Mouse (Mus musculus) cerebellum, adult 2 months (tissue): ENCODE data around the gene Plch1. TPM values are rescaled to one million over a fixed set of nuclear protein-coding genes. Genes with fewer than 3 reads are reported as not detected.

Experiments used
- DNase-seq, 2 experiments: peaks; one replicate each; pipeline ENCODE4 v3.0.0; 2021
- H3K27ac ChIP-seq: fragments of 200-500 bp; 2 replicates; pipeline ENCODE4 v1.5.1; 2012; ENCODE audit warnings: low read length, control low read depth, inconsistent platforms; ENCODE audit not compliant: insufficient read depth
- H3K27me3 ChIP-seq: fragments of 200-500 bp; 2 replicates; pipeline ENCODE4 v1.6.1; 2012; ENCODE audit warnings: inconsistent platforms, mild to moderate bottlenecking, low read length, moderate library complexity; ENCODE audit not compliant: control insufficient read depth, insufficient read depth
- H3K4me1 ChIP-seq: fragments of 200-500 bp; 2 replicates; pipeline ENCODE4 v1.6.1; 2011; ENCODE audit warnings: low read length; ENCODE audit not compliant: control insufficient read depth, insufficient read depth
- H3K4me3 ChIP-seq: fragments of 200-500 bp; replicated peaks from 2 replicates; pipeline ENCODE3; 2011; ENCODE audit warnings: mild to moderate bottlenecking, low read depth, low read length, control low read depth; ENCODE audit not compliant: insufficient read depth
- CTCF ChIP-seq: fragments of 200-500 bp; IDR thresholded peaks from 2 replicates; pipeline ENCODE4 v1.5.1; 2011; ENCODE audit warnings: low read depth, mild to moderate bottlenecking, control low read depth, low read length, moderate library complexity, borderline replicate concordance; ENCODE audit not compliant: insufficient read depth
- POLR2A ChIP-seq: fragments of 200-500 bp; IDR thresholded peaks from 2 replicates; pipeline ENCODE4 v1.6.1; 2011; ENCODE audit warnings: low read length, control low read depth, borderline replicate concordance; ENCODE audit not compliant: insufficient read depth
- WGBS: fragments of 180-500 bp; shearing (Covaris S2); methylation state at CpG from one replicate; pipeline ENCODE4 v1.1.7; 2018; 5-methylcytosine and 5-hydroxymethylcytosine counted together
- polyA plus RNA-seq: library from polyadenylated mRNA; depleted of rRNA; stranded (reverse); fragments of >200 nt; gene quantifications from 2 replicates; pipeline ENCODE4 v1.2.3, GENCODE M21; 2012; rRNA removed

Plch1 gene
- 13.1 and 14.3 TPM in 2 replicates for polyA plus RNA-seq

GRCm38 (mm10) chr3:63899309-63899695 is at the start of gene Plch1:
Gene Plch1, minus strand, starts transcription at chr3:63899472.
- TF ChIP-seq CTCF (no peak), POLR2A (no peak)
- peak; percentile 35 to 42 for DNase-seq
- peak within 1 kb of the TSS; percentile 80 for H3K4me3 ChIP-seq
- no peak within 1 kb of the TSS for H3K27ac ChIP-seq
- H3K27me3 ChIP-seq, result no peaks in the 10 kb centered on the region
- no peaks in the 10 kb centered on the region for H3K4me1 ChIP-seq
- under 1% methylated on average over 12 of the region's 12 CpGs for WGBS

GRCm38 (mm10) chr3:63941204-63941850 is 42.1 kb upstream of the Plch1 start:
- Histone ChIP-seq H3K27ac (no peak overlapping the region; the same call in 1 of the 2 replicates), H3K4me1 (no peaks in the 10 kb centered on the region), H3K27me3 (no peaks in the 10 kb centered on the region), H3K4me3 (no peak overlapping the region)
- DNase-seq, result peak; percentile 41 to 79
- 16% methylated on average over 2 of the region's 2 CpGs for WGBS
- TF ChIP-seq POLR2A, result no peak
- TF ChIP-seq CTCF, result no peak

- Histone ChIP-seq H3K4me3 (no peak overlapping the region), H3K27ac (no peak overlapping the region), H3K4me1 (no peaks in the 10 kb centered on the region), H3K27me3 (no peaks in the 10 kb centered on the region)
- no peak for DNase-seq
- WGBS, result 18% methylated on average over 2 of the region's 2 CpGs
- TF ChIP-seq CTCF, result no peak
- no peak for TF ChIP-seq POLR2A
Measured at GRCm38 (mm10) chr3:63938928-63939327, 39.7 kb upstream of the Plch1 start.

GRCm38 (mm10) chr3:63928878-63929859 is 29.9 kb upstream of the Plch1 start, which contains the start of gene E130311K13Rik:
Gene E130311K13Rik, minus strand, starts transcription at chr3:63929472.
- WGBS, result 3% methylated on average over 48 of the region's 48 CpGs
- TF ChIP-seq POLR2A (peak; percentile 34; the same call in 1 of the 2 replicates), CTCF (peak; percentile 75)
- peak; percentile 85 to 90 for DNase-seq

GRCm38 (mm10) chr3:63919634-63920033 is 20.4 kb upstream of the Plch1 start:
- H3K4me3 ChIP-seq, result no peak overlapping the region
- no peaks in the 10 kb centered on the region for H3K27me3 ChIP-seq
- no peak for DNase-seq
- no peaks in the 10 kb centered on the region for H3K4me1 ChIP-seq
- TF ChIP-seq POLR2A (no peak), CTCF (peak; percentile 52; the same call in 1 of the 2 replicates)
- 66% methylated on average over 3 of the region's 3 CpGs for whole genome bisulfite sequencing
- no peak overlapping the region for H3K27ac ChIP-seq

More at GRCm38 (mm10) chr3:63928878-63929859, 29.9 kb upstream of the Plch1 start, which contains the start of gene E130311K13Rik:
- Histone ChIP-seq H3K4me1 (no peaks in the 10 kb centered on the region), H3K27me3 (no peaks in the 10 kb centered on the region), H3K4me3 (peak within 1 kb of the TSS; percentile 58), H3K27ac (peak within 1 kb of the TSS; percentile 71)

- Histone ChIP-seq H3K4me3 (no peak overlapping the region), H3K27ac (no peak overlapping the region), H3K4me1 (peaks cover under 1% of the 10 kb centered on the region; the same call in 1 of the 2 replicates), H3K27me3 (no peaks in the 10 kb centered on the region)
- no peak for DNase-seq
- TF ChIP-seq POLR2A (no peak), CTCF (no peak)
- WGBS, result 88% methylated on average over 4 of the region's 4 CpGs
Measured at GRCm38 (mm10) chr3:63910301-63910700, 11.0 kb upstream of the Plch1 start.

GRCm38 (mm10) chr3:63905241-63905640 is 6.0 kb upstream of the Plch1 start:
- TF ChIP-seq POLR2A (no peak), CTCF (no peak)
- H3K27me3 ChIP-seq, result no peaks in the 10 kb centered on the region
- no peak overlapping the region for H3K27ac ChIP-seq
- DNase-seq, result peak; percentile 16 to 17
- peak overlapping the region; percentile 30 for H3K4me3 ChIP-seq
- under 1% methylated on average over 18 of the region's 18 CpGs for WGBS
- H3K4me1 ChIP-seq, result peaks cover 2% of the 10 kb centered on the region; the same call in 1 of the 2 replicates

GRCm38 (mm10) chr3:63904157-63904556 is 4.9 kb upstream of the Plch1 start:
- peaks cover 2% of the 10 kb centered on the region; the same call in 1 of the 2 replicates for H3K4me1 ChIP-seq
- WGBS, result 99% methylated on average over 2 of the region's 2 CpGs
- TF ChIP-seq POLR2A (no peak), CTCF (no peak)

More at GRCm38 (mm10) chr3:63904157-63904556, 4.9 kb upstream of the Plch1 start:
- Histone ChIP-seq H3K27me3 (no peaks in the 10 kb centered on the region), H3K4me3 (no peak overlapping the region), H3K27ac (no peak overlapping the region)
- DNase-seq, result no peak
